Mouse (Mus musculus) frontal cortex, adult (tissue): ENCODE results near the gene Trim62.
"Not testable (repeated sequence)": the region's sequence is repeated elsewhere in the genome, so short reads cannot be mapped to it uniquely, and the experiment has no call there.

Experiments used
- ATAC-seq: cut with Nextera tagmentation; 2 replicates; pipeline ENCODE4 v1.9.2; 2017; ENCODE audit warnings: mild to moderate bottlenecking, moderate library complexity, mixed read lengths; ENCODE audit not compliant: low TSS enrichment

Trim62 gene

DNA sequence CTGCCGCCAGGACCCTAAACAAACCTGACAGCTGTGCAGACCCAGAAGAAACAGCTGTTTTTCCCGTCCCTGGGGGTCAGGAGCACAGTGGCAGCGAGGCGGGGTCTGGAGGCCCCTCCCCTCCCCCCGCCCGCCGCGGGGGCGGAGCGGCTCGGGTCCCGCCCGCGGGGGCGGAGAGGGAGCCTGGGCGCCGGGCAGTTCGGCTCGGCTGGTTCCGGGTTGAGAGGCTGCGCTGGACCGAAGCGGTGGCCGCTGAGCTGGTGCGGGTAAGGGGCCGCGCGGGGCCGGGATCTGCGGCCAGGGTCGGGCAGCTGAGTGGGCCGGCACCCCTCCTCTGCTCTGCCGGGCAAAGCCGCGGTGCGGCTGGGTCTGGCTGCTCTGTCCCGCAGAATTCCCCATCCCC, at the start of gene Trim62:
Gene Trim62 (plus strand): TSS at position 202 of the 403 bp plus-strand sequence.
- peak; percentile 50 for ATAC-seq

DNA sequence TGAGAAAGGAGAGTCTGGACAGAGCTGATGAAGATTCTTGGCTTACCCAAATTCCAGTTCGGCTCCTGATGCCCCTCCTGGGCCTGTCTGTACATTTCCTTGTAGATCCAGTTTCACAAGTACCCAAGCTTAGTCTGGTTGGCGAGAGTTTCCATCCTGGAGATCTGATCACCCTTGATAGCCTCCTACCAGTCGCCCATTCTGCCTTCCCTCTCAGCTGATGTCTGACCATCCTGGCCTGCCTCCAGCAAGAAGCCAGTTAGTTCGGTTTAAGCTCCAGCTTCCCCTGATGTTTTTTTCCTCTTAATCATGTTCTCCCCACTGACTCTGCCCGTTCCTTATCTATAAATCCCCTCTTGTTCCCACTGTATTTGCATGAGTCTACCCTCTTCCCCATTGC, 45.2 kb upstream of the Trim62 start:
- ATAC-seq, result no peak

DNA sequence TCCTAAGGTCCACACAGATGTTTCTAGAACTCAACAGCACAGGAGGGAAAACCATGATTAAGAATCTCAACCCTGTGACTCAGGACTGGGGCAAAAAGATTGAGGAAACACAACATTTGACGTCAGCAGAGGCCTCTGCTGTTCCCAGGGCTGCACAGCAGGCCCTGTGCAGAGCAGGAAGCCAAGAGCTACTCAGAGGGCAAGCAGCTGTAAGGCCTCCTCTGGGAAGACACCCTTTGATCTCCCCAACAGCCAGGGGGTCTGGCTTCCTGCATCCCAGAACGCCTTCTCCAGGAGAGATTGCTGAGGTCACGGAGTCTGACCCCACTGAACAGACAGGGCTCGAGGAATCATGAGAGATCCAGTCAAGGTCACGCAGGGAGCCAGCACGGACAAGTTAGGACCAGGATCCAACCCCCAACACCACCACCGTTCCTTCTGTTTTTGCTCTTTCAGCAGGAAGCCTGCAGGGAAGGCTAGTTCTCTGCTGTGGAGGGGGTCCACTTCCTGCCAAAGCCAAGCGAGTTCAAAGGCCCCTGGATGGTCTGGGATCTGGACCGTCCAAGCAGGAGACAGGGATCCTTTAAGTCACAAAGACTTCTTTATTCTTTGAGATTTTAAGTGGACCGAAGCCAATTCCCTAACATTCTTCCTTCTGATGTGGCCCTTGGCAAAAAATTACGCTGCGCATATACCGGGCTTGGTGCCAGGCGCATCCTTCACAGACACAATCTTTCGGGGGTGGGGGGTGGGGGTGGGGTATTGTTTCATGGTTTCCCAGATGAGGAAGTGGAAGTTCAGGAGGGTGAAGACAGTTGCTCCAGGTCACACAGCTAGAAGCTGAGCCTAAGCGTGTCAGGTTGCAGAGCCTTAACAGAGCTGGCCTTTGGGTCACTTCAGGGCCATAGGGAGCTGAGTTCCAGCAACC, 43.3 kb upstream of the Trim62 start:
- ATAC-seq, result no peak

DNA sequence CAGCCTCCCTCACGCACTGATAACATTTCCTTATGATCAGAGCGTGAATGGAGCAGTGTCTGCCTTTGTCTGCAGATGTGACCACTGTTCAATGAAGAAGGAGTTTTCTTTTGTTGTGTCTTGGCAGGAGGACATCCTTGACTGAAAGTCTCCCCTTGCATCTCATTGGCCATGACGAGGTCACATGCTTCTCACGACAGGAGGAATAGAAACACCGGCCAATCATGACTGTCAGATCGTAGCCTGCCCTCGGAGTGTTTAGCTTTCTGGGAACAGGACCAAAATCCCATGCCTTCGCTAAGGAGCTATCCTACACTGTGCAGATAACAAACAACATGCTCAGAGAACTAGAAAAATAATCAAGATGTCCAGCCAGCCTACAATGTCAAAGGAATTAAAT, 42.1 kb upstream of the Trim62 start:
- ATAC-seq, result no peak

DNA sequence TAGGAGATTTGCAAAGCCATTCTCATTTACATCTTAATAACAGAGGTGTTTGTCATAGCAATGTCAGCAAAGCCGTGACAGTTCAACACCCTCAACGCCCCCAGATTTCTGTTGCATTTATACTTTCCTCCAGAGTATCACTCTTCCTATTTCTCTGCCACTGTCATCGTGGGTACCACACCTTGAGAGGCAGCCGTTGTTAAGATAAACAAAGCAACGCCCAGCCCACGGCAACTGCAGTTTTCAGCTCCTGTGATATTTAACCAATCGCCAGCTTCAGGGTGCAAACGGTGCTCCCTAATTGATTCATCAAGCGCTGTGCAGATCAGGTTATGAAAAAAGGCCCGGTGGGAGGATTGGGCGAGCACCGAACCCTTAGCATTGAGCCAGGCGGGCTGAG, 38.8 kb upstream of the Trim62 start:
- ATAC-seq, result no peak

DNA sequence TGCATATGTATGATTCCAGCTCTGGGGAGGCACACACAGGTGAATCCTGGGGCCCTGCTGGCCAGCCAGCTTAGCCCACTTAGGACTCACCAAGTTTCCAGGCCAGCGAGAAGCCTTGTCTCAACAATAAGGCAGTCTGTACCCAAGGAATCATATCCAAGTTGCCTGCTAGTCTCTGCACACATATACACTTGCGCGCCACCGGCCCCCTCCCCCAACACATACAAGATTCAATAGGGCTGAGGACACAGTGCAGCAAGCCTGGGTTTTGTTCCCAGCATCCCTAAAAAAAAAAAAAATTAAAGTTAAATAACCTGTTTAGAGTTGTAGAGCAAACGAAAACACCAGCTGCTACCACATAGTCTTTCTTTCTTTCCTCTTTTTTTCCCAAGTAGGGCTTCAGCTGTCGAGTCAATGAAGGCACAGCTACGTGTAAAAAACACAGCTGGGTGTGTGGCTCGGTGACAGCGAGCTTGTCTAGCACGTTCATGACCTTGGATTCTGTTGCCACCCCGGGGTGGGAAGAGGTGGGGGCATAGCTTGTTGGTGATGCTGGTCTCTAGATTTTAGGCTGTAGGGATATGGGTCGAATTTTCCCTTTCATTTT, 37.9 kb upstream of the Trim62 start:
- ATAC-seq, result no peak

DNA sequence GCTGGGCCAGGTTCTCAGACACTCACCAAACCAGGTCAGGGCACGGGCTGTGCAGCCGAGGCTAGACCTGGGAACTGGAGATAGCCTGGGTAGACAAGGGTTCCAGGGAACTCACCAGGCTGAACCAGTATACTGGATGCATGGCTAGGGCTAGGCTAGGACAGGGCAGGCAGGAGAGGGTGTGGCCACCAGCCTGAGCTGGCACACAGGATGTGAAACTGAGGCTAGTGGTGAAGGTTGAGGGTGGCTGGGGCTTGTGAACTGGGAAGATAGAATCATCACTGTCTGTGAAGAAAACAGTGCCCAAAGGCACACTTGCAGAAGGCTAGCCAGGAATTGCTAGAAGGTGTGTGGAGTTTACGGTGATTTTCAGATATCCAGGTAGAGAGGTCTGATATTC, 34.4 kb upstream of the Trim62 start:
- no peak for ATAC-seq

DNA sequence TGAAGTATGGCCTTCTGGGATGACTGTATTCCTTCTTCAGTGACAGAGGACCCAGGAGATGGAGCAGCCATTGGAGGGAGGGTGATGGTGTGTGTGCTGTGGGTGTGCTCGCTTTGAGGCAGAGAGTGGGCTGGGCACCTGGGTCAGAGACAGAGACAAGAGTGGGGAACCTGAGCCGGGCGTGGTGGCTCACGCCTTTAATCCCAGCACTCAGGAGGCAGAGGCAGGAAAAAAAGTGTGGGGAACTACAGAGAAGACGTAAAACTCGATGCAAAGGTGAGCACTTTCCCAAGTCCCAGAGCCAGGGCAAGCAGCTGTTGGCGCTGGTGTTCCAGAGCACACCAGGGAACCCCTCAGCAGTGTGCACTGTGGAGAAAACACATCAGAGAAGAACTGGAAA, 33.7 kb upstream of the Trim62 start:
- ATAC-seq, result no peak

DNA sequence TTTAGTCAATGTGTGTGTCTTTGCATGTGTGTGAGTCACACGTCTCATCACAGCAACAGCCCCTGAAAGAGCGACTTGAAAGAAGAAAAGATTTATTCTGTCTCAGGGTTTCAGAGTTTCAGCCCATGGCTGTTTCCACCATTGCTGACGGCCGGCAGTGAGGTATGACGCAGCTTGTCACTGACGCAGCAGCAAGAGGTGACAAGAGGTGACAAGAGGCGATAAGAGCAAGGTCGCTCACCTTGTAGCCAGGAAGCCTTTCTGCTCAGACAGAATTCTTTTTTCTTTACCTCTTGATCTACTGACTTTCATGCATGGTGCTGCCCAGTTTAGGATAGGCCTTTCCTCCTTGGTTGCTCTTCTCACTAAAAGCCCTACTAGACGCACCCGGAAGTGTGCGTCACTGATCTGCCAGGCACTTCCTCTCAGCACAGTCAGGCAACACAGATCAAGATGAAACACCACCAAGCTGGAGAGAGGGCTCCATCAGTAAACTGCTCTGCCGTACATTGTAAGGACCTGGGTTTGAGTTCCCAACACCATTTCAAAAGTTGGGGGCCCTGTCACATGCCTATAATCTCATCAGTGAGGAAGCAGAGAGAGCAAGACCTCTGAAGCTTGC, 31.0 kb upstream of the Trim62 start:
- ATAC-seq, result no peak

DNA sequence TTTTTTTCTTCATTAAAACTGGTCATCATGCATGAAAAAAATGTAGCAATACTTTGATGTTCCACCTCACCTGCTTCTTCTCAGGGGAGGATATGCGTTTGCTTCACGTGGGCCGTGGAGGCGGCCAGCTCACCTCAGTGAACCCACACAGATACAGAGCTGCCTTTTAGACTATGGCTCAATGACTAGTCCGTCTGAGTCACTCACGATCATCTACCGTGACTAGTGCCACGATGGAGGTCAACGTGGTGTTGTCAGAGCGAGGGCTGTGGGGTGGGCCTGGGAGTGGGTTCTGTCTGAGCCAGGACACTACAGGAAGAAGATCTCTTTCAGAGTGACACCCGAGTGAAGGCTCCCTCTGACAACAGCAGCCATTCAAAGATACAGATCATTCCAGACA, 30.3 kb upstream of the Trim62 start:
- no peak for ATAC-seq

DNA sequence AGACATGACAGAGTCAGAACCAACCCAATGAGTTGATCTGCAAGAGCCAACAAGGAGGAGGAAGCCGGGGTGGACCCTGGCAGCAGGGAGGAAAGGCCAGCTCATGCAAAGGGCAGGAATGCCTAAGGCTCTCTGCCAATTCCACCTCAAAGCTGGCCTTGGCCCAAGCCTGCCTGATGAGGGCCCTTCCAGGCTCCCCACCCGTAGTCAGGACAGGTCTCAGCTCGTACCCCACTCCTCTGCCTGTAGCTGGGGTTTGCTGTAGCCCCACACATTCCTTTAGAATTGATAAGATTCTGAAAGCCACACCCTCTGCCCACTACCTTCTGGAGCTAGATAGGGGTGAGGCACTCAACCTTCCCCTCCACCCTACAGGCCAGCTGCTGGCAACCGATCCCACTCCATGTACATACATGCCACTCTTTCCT, 27.8 kb upstream of the Trim62 start:
- ATAC-seq, result no peak

DNA sequence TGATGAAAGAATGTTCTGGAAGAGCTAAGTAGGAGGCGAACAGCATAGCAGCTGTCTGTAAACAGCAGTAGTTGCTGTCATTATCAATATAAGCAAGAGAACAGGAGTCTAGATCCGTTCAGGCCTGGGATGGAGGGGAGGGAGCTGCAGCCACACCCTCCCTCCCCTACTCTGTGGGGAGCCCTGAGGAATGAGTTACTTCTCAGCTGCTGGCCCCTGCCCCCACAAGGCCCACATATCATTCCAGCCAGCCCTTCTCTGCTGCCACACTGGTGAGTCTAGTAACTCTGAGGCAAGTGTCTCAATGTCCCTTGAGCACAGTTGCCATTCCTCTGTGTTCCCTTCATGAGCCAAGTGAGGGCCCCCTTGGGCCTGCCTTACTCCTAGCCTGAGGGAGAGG, 26.2 kb upstream of the Trim62 start:
- ATAC-seq, result no peak

DNA sequence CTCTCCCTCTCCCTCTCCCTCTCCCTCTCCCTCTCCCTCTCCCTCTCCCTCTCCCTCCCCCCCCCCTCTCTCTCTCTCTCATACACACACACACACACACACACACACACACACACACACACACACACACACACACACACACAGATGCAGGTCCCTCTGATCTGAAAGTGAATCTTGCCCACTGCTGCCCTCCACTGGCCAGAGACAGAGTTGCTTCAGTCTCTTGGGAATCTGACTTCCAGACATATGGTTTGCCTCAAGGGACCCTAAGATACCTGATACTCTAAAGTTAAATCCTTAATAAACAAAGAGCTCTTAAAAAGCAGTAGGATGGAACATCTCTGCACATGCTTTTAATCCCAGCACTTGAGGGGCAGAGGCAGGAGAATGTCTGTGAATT, 25.2 kb upstream of the Trim62 start:
- ATAC-seq, result not testable (repeated sequence)

DNA sequence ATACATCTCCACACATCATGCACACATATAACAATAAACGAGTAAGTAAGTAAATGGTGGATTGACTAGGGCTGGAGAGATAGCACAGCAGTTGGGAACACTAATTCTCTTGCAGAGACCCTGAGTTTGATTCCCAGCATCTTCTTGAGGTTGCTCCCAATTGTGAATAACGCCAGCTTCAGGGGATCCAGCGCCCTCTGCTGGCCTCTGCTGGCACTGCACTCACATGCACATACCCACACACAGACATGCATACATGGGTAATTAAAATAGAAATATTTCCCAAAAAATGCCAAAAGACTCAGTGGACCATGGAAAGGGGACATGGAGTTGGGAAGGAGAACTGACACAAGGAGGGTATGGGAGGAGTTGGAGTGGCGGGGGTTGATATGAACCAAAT, 24.5 kb upstream of the Trim62 start:
- no peak for ATAC-seq

DNA sequence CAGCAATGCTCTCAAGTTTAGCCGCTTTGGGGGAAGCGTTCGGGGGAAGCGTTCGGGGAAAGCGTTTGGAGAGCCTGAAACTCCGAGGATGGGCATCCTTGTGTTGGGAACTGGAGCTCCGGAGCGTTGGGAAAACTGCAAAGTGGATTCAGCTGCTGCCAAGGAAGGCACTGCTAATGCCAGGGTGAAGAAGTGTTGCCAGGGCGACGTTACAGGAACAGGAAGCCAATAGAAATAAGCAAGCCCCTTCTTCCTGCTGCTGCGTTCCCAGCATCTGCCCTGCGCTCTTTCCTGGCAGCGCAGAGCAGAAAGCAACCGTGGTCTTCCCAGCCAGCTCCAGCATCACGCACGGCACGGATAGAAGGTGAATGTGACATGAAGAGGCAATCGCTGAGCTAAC, 10.4 kb upstream of the Trim62 start:
- peak; percentile 55 for ATAC-seq

DNA sequence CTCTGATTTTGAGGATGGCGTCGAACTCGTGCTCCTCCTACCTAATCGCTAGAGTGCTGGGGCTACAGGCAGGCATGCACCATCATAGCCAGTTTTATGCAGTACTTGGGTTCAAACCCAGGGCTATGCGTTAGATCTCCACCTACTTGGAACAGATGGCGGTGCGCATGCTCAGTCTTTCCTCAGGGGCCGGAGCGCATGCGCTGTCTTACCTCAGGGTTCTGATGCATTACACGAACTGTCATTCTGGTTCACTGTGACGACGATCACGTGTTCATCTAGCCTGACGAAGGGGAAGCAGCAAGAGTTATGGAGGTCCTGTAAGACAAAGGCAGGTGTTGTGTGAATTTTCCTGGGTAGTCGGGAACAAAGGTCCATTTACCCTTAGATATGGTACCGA, 9.3 kb upstream of the Trim62 start:
- ATAC-seq, result no peak

DNA sequence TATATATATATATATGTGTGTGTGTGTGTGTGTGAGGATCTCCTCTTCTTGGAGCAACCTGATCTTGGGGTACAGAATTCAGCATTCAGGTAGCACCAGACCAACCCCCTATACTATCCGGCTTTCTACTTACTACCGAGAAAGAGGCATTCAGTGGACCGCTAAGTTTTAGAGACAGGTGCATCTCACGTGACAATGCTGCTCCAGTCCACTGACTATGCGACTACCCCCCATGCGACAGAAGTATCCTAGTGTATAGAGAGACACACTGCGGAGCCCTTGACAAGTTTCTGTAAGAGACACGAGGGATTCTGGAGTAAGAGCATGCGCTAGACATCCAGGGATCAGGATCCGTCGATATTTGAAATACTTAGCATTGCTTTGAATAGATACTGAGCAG, 7.9 kb upstream of the Trim62 start:
- no peak for ATAC-seq

DNA sequence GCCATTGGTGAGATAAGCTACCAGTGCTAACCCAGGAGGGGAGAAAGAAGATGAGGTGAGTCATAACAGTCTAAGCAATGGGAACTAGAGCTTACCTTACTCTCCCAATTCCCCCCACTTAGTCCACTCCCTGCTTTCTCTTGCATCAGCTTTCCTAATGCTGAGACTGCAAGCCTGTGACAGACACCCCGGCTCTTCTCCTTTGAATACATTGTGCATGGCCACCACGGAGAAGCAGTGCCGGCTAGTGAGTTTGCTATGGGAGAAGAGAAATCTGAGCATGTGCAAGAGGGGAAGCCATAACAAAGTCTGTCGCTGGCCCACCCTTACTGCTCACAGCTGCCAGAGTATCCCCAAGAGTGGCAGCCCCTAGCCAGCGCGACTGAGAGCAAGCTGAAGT, 5.9 kb upstream of the Trim62 start:
- no peak; the same call in 1 of the 2 replicates for ATAC-seq

DNA sequence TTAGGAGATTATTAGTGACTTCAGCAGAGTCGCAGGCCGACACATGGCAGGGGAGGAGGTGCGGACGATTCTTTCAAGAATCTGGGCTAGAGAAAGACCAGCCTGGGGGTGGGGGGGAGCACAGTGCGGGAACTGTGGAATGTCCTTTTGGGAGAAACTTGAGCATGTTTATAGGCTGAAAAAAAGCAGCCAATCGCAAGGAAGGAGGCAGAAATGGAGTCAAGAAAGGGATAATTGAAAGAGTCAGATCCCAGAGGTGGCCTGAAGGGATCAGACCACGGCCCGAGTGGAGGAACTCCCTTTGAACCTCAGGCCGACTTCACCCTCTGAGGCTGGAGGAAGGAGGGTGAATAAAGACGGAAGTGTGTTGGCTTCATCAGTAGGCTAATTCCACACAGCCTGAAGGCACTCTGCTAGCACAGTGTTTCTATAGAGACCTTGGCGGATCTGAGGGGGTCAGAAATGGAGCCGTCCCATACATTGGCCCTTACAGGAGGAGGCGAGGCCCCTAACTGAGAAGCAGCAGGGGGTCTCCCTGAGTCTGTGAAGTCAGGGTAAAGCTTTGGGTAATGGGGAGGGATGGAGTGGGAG, 4.4 kb upstream of the Trim62 start:
- no peak for ATAC-seq

DNA sequence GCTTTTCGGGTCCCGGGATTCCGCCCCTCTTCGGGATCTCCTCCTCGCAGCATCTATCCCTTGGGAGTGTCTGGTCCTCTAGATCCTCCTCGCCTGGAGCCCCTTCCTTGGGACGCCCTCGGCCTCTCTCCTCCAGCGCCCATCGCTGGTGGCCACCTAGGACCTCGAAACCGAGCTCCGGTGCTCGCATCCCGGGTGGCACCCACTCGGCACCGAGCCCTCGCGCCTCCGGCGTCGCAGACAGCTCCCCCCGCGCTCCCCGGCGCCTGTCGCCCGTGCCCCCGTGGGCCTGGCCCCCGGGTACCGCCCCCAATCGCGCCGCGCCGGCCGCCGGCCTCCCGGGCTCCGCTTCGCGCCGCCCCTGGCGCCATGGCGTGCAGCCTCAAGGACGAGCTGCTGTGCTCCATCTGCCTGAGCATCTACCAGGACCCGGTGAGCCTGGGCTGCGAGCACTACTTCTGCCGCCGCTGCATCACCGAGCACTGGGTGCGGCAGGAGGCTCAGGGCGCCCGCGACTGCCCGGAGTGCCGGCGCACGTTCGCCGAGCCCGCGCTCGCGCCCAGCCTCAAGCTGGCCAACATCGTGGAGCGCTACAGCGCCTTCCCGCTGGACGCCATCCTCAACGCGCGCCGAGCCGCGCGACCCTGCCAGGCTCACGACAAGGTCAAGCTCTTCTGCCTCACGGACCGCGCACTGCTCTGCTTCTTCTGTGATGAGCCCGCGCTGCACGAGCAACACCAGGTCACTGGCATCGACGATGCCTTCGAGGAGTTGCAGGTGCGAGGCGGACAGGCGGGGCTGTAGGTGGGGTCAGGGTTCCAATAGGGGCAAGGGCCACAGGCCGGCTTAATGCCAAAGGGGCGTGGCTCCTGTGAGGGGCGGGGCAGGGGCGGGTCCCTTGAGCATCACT, 676 bp downstream of the Trim62 start:
- peak; percentile 61 for ATAC-seq

DNA sequence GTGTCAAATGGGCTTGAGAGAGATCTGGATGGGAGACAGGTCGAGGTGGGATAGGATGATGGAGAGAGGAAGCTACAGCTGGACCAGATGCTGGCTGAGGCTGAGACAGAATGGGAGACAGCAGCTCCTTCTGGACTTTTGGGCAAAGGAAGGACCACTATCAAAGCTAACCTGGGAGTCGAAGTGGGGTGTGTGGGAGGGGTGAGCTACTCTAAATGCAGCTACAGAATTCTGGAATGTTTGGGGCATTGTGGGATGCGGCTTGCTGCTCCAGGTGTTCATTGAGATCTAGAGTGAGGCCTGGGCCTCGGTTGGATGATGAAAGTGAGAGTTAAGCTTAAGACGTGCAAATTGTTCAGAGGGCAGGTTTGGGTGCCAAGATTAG, 1.3 kb downstream of the Trim62 start:
- ATAC-seq, result no peak

DNA sequence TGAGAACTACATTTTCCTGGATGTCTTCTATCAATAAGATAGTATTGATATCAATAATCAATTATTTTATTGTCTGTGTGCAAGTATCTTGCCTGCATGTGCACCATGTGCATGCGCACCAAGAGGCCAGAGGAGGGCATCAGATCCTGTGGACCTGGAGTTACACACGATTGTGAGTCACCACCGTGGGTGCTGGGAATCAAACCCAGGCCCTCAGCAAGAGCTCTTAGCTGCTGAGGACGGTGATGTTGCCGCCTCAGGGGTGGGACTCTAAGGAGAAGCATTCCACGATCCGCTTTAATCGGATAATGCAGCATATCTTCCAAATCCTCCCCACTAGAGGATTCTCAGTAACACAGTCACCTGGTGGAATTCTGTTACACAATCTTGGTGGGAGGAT, 2.2 kb downstream of the Trim62 start:
- no peak for ATAC-seq
